Mouse (Mus musculus): ENCODE data around the gene Pgf.

GRCm38 (mm10) chr12:85182898-85183297, 5.3 kb upstream of the Pgf start:
- TF ChIP-seq CTCF (IDR thresholded peaks at IDR 0.05; ENCODE audit: extremely low read depth, insufficient read depth, insufficient read length, insufficient replicate concordance) (no peak), POLR2A (IDR thresholded peaks at IDR 0.05; ENCODE audit: low read depth, low read length) (no peak)
